Mouse (Mus musculus) adrenal gland, adult 2 months (tissue): ENCODE data around the gene 2310011J03Rik. TPM values are rescaled to one million over a fixed set of nuclear protein-coding genes. Genes with fewer than 3 reads are reported as not detected.

Source experiments
- DNase-seq: peaks from one replicate; pipeline ENCODE4 v3.0.0; 2021
- microRNA-seq, 2 experiments: library from miRNA; unstranded; fragments of <30 nt; microRNA quantifications; one replicate each; pipeline ENCODE4 v1.2.0; 2021
- polyA plus RNA-seq: library from polyadenylated mRNA; depleted of rRNA; stranded (reverse); fragments of >200 nt; gene quantifications from 2 replicates; pipeline ENCODE4 v1.2.3, GENCODE M21; 2012; rRNA removed
- total RNA-seq, 2 experiments: library from RNA; stranded (reverse); gene quantifications; 2 replicates each; pipeline ENCODE4 v1.2.3; 2021

Gene 2310011J03Rik
- total and polyA plus RNA-seq, 3 experiments = 21.6 to 61.7 (median 32.5) TPM

DNA sequence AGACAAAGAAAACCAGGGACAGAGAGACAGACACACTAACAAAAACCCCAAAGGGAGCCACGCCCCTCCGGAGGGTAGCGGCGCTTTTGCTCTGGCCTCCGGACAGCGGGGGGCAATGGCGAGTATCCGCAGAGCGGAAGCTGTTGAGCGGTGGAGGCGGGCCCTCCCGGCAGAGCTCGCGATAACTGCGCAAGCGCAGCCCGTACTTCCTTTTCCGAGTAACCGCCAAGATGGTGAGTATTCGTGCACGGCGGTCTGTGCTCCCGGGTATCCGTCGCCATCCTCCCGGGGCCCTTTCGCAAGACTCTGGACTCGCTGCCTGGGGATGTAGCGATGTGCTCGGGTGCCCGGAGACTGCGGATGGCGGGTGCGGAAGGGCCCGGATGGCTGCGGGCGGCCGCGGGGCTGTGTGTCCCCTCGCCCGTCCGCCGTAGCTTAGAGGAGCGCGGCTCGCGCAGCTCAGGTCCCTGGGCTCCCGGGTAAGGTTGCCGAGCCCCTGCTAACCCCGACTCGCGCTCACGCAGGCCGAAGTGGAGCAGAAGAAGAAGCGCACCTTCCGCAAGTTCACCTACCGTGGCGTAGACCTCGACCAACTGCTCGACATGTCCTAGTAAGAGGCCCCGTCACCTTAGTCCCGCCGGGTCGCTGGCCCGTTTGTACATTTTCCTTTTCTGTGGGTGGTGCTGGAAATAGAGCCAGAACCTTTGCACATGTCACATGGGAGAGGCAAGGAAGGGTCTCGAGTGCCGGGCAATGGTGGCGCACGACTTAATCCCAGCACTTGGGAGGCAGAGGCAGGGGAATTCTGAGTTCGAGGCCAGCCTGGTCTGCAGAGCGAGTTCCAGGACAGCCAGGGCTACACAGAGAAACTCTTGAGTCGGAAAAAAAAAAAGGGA is 27.8 kb downstream of the 2310011J03Rik start, which contains the start of gene Rps15:
Gene Rps15, plus strand, starts transcription at position 203 of the 896 bp plus-strand sequence.
- DNase-seq = peak; percentile 95

DNA sequence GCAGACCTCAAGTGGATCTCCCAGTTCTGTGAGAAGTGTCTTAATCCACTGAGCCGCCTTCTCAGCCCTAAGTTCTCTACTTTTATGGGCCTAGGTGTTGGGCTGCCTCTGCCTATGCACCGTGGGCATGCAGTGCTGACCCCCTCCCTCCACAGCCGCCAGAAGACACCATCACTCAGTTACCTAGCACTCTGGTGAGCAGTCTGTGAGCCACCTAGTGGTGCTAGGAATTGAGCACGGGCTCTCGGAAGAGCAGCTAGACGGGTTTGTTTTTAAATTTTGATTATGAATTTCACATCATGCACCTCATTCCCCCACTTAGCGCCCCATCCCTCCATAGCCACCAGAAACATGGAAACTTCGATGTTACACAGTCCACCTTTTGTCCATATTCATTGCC is 31.7 kb downstream of the 2310011J03Rik start:
- DNase-seq = no peak

DNA sequence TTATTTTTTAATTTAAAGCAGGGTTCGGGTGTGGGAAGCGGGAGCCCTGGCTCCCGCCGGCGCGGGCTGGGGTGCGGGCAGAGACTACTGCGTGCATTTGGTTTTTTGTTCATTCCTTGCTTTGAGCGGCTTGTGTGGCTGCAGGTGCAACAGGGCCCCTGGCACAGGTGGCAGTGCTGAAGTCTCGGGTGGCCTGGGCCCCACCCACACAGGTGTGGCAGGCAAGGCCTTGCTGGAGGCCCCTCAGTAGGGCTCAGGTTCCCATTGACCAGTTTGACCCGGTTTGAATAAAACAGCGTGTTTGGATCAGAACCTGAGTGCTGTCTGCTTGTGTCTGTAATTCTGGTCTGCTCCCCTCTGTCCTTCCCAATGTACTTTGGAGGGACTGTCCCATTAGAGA is 32.2 kb downstream of the 2310011J03Rik start:
- no peak for DNase-seq

DNA sequence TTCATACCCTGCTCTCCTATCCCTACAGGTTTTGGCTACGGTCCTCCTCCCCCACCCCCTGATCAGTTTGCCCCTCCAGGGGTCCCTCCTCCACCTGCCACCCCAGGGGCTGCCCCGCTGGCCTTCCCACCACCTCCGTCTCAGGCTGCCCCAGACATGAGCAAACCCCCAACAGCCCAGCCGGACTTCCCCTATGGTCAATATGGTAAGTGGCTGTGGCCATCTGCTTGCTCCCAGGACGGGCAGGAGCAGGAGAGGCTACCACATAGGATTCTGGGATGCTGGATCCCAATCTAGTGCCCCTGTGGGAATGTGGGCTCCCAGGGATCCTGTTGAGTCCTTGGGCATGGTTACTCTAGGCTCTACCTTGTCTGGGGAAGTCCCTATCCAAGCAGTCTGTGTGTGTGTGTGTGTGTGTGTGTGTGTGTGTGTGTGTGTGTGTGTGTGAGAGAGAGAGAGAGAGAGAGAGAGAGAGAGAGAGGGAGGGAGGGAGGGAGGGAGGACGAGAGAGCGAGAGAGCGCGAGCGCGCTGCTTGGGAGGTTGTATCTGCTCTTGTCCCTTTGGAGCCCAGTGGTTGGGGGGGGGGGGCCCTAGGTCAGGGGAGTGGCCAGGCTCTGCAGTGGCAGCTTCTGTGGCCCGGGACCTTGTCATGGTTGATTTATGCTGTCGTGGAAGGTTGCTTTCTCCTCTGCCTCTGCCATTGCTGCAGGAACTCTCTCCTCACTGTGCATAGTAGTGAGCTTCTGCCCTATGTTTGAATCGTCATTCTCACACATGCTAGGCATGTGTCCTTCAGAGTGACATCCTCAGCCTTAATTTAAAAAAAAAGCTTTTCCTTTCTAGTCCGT is 34.9 kb downstream of the 2310011J03Rik start:
- DNase-seq = peak; percentile 81

DNA sequence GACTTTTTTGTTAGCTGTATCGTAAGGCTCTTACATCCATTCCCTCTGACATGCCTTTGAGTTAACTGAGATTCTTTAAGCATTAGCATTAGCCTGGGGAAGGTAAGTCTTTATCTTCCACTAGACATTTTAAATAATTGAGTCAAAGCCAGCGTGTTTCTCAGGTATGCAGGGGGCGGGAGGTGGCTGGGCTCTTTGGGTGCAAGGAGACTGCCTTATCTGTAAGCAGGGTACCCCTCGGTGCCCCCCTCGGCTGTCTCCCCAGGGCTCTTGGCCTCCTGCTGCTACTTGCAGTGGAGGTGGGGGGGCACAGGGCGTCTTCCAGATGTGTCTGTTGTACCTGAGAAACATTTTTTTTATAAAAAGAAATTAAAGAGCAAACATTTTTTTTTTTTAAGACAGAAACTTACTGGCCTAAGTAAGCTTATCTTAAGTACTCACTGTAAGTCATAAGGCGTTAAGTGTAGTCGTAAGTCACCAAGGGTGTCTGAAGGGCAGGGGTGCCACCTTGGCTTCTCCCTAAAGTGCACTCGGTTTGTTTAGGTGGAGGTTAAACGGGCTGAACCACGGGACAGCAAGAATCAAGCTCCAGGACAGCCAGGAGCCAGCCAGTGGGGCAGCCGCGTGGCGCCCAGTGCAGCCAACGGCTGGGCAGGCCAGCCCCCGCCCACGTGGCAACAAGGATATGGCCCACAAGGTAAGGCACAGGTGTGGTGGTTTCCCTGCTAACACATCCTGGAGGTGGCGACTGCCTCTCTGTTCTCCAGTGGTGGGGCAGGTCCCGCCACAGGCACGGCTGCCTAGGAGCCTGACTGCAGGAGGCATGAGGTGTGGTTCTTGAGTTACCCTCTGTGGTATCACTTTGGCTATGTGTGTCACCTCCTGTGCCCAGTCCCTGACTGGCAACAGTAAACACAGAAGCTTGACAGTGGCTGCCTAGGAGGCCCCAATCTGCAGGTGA is 37.6 kb downstream of the 2310011J03Rik start:
- no peak for DNase-seq

DNA sequence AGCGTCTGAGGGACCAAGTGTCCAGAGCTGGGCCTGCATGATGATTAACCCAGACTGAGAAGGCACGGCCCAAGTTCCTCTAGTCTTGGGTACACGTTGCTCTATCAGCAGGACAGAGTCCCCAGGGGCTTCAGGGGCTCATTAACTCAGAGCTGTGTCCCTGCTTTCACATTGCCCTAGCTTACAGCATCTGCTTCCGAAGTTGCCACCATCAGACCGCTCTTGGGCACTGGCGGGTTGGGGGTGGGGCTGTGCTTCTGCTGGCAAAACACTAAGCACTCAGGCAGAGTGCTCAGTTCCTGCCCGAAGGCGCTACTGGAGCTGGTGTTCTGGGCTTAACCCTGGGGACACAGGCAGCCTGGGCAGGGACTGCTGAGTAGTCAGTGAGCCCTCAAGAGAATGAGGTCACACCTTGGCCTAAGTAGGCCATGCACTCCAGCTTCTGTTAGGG is 38.4 kb downstream of the 2310011J03Rik start:
- peak; percentile 71 for DNase-seq

DNA sequence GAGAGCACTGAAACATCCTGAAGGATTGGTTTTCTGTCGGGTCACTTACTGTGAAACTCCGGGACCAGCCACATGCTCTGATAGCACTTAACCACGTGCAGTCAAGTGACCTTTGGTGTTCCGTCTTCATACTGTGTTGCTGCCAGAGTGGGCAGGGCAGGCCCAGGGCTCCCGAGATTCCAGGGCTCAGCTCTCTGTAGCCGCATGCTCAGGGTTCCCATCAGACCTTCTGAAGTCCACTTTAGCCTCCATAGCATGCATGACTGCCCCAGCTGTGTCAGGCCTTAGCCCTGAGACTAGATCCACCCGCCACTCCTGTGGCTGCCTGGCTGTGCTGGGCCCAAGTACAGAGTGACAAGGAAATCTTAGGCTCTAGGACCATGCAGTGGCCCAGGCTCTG is 39.0 kb downstream of the 2310011J03Rik start:
- peak; percentile 78 for DNase-seq

DNA sequence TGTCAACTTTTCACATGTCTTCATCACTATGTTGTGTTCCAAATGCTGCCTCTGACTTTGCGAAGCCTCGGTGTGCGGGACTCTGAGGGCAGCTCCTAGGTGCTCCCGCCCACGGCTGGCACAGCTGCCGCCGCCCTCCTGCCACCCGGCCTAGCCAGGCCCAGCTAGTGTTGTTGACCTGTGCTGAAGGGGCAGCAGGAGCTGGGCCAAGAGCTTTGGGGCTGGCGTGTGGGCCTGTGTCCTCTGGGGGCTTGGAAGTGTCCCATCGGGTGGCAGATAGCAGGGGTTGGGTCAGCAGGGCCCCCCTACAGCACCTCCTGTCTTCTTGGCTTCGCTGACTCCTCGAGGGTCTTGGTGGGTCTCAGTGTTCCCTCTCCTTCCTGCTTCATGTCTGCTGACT is 41.1 kb downstream of the 2310011J03Rik start:
- DNase-seq = no peak

DNA sequence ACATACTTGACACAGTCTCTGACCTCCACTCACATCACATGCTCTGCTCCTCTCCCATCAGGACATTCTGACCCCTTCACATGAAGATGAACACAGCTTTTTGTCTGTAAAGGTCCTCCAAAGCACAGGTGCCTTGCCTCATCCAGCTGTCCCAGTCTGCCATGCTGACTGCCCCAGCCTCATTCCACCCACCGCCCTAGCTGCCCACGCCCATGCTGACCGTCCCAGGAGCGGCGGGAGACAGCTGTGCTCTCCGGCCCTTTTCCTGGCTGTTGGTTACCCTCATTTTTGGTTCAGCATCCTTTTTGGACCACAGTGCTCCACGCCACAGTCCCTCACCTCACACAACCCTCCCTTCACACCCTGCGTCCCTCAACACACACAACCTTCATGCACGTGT is 41.9 kb downstream of the 2310011J03Rik start:
- DNase-seq = no peak

DNA sequence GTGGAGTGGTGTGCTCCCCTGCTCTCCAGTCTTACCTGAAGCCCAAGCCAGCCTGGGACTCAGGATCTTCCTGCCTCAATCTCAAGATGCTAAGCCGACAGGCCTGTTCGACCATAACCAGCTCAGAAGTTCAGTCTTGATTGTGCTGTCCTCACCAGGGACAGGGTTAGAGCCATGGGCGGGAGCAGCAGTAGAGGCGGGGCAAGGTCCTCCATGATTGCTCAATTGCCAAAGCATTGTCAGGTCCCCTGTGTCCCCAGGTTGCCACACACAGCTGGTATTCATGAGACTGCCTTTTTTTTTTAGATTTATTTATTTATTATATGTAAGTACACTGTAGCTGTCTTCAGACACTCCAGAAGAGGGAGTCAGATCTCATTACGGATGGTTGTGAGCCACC is 44.1 kb downstream of the 2310011J03Rik start:
- no peak for DNase-seq

DNA sequence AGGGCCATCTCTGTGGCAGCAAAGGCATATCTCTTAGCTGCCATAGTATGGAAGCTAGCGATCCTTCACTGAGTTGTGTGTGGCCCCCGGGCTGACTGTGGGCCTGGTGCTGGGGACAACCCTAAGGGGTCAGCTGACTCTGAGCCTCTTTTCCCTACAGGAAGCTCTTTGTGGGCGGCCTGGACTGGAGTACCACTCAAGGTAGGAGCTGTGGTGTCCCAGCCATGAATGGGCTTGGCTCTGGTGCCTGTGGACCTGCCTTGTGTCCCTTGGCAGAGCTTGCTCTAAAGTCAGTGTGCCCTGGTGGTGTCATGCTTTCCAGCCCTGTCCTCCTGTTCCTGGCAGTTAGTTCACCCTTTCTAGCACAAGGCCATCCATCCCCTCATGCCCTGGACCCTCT is 46.5 kb downstream of the 2310011J03Rik start:
- no peak for DNase-seq

DNA sequence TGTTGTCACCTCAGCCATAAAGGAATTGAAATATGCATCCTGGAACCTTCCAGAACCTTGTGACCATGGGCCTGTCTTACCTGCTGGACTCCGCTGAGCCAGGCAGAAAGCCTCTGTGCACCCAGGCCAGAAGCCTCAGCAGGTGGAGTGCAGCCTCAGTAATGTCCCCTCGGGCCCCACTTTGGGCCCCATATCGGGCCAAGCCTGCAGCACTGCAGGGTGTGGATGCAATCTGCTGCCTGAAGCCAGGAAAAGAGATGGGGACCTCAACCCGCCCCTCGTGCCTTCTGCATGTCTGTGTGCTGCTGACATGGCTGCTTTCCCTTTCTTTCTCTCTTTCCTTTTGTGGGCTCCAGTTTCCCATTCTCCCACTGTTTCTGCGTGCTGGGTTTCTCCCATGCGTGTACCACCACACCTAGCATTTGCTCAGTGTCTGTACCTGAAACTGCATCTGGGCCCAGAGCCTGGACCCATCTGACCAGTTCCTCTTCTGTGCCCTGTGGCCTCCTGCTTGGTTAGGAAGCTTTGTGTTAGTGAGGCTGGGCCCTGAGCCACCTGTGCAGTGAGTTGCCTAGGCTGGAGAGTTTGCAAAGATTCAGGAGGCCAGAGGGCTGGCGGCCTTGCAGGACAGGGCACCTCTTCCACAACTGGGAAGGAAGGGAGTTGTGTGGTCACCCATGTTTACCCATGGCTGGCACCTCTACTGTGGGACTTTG is 48.3 kb downstream of the 2310011J03Rik start:
- no peak for DNase-seq

DNA sequence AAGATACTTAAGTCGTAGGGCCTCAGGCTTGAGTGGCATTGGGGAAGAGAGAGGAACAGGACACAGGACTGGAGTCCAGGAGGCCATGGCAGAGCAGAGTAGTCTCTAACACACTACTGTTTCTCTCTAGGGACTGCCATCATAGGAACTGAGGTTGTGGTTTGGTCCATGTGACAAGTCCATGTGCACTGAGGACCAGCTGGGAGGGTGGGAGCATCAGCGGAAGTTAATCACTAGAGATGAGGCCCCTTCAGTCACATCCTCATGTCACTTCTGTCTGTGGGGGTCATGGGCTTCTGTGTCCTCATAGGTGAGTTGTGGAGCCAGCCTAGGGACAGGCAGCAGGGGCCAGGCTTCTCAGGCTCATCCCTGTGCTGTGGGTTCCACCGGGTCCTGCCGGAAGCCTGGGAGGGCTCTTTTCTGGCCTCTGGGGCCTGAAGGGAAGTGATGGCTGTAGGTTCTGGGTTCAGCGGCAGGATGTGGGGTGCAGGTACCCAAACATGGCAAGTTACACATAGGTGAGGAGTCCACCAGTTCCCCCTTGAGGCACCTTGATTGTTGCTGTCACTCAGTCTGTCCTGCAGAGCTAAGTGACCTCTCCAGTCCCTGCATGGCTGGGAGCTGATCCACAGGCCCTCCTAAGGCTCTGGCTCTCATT is 49.0 kb downstream of the 2310011J03Rik start:
- no peak for DNase-seq

DNA sequence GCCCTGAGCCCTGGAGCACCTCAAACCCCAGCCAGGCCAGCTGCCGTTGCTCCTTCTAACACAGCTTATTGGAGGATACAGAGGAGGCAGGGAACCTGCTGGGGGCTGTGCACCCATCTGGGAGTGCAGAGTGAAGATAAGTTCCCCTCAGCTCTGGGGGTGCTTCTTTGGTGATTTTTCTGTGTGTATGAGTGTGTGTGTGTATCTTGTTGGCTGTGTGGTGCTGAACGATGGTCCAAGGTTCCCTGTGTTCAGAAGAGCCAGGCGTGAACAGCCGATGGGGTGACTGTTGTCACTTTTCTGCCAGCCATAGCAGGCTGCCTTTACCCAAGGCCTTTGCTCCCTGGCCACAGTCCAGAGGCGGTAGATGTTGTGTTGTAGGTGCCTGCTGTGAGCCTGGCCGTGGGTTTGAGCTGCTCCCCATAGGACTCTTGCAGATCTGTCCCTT is 49.6 kb downstream of the 2310011J03Rik start:
- peak; percentile 73 for DNase-seq

DNA sequence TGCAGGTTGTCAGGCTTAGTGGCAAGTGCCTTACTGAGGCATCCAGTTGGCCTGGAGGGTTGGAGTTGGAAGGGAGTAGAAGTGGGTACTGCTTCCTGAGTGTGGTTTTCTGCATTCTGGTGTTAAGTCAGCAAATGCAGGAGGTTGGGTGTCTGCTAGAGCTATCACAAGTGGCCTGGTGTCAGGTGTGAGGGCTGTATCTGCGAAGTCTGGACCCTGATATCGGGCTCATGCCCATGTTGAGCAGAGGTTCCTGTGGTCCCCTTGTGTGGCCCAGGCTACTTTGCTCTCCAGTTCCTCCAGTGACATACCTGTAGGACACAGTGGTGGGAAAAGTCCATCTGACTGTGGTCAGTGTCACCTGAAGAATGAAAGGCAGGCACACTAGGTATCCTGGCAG is 50.2 kb downstream of the 2310011J03Rik start:
- DNase-seq = no peak

Small RNAs within 50 kb of the gene (microRNA-seq; reads per million reads assigned to microRNA genes)
- gene Mir6911 = 0.41 to 0.44 reads per million in 2 experiments

Other genes with a start within 250 kb of the 2310011J03Rik start
- gene Sbno2, start 215.0 kb downstream of the 2310011J03Rik start, total RNA-seq = 10 to 100 TPM; 38.5 to 59.3 TPM
- 102 and 120 TPM in 2 replicates for gene Sbno2, start 215.0 kb downstream of the 2310011J03Rik start, polyA plus RNA-seq
- gene Stk11, start 204.7 kb downstream of the 2310011J03Rik start, total RNA-seq = 100 to 1,000 TPM; 153 to 156 TPM
- 151 and 159 TPM in 2 replicates for gene Stk11, start 204.7 kb downstream of the 2310011J03Rik start, polyA plus RNA-seq
- 100 to 1,000 TPM; 654 to 778 TPM for gene Atp5d, start 181.9 kb downstream of the 2310011J03Rik start, total RNA-seq
- gene Atp5d, start 181.9 kb downstream of the 2310011J03Rik start, polyA plus RNA-seq = 5,895 and 6,727 TPM in 2 replicates
- 100 to 1,000 TPM in 1 of 2 experiments, 10 to 100 TPM in 1; 74.5 to 118 TPM for gene Cbarp, start 179.7 kb downstream of the 2310011J03Rik start, total RNA-seq
- 84.3 and 84.6 TPM in 2 replicates for gene Cbarp, start 179.7 kb downstream of the 2310011J03Rik start, polyA plus RNA-seq
- gene Midn, start 172.3 kb downstream of the 2310011J03Rik start, total RNA-seq = 100 to 1,000 TPM in 1 of 2 experiments, 10 to 100 TPM in 1; 75.8 to 115 TPM
- 233 and 269 TPM in 2 replicates for gene Midn, start 172.3 kb downstream of the 2310011J03Rik start, polyA plus RNA-seq
- gene Cirbp, start 154.6 kb downstream of the 2310011J03Rik start, total RNA-seq = 10 to 100 TPM; 30.6 to 77.0 TPM
- 108 and 152 TPM in 2 replicates for gene Cirbp, start 154.6 kb downstream of the 2310011J03Rik start, polyA plus RNA-seq
- gene 1600002K03Rik, start 147.6 kb downstream of the 2310011J03Rik start, total RNA-seq = 10 to 100 TPM; 14.0 to 21.7 TPM
- gene 1600002K03Rik, start 147.6 kb downstream of the 2310011J03Rik start, polyA plus RNA-seq = 25.9 and 34.5 TPM in 2 replicates
- gene Efna2, start 141.1 kb downstream of the 2310011J03Rik start, total RNA-seq = 1 to 10 TPM; 1.8 to 5.2 TPM
- 10.2 and 15.6 TPM in 2 replicates for gene Efna2, start 141.1 kb downstream of the 2310011J03Rik start, polyA plus RNA-seq
- 10 to 100 TPM; 13.5 to 24.4 TPM for gene Mum1, start 94.1 kb downstream of the 2310011J03Rik start, total RNA-seq
- 23.0 and 24.6 TPM in 2 replicates for gene Mum1, start 94.1 kb downstream of the 2310011J03Rik start, polyA plus RNA-seq
- gene Ndufs7, start 71.4 kb downstream of the 2310011J03Rik start, total RNA-seq = 100 to 1,000 TPM; 295 to 337 TPM
- 1,122 and 1,204 TPM in 2 replicates for gene Ndufs7, start 71.4 kb downstream of the 2310011J03Rik start, polyA plus RNA-seq
- gene Gamt, start 59.5 kb downstream of the 2310011J03Rik start, total RNA-seq = 100 to 1,000 TPM; 246 to 281 TPM
- gene Gamt, start 59.5 kb downstream of the 2310011J03Rik start, polyA plus RNA-seq = 820 and 833 TPM in 2 replicates
- 100 to 1,000 TPM in 1 of 2 experiments, 10 to 100 TPM in 1; 72.1 to 101 TPM for gene Dazap1, start 59.1 kb downstream of the 2310011J03Rik start, total RNA-seq
- gene Dazap1, start 59.1 kb downstream of the 2310011J03Rik start, polyA plus RNA-seq = 102 and 119 TPM in 2 replicates
- gene Rps15, start 28.1 kb downstream of the 2310011J03Rik start, total RNA-seq = 1,000 to 10,000 TPM; 1,320 to 1,332 TPM
- gene Rps15, start 28.1 kb downstream of the 2310011J03Rik start, polyA plus RNA-seq = 1,020 and 1,031 TPM in 2 replicates
- gene Apc2, start 24.6 kb downstream of the 2310011J03Rik start, total RNA-seq = 1 to 10 TPM in 1 of 2 experiments, under 1 TPM in 1; 0.72 to 3.0 TPM
- 2.5 and 4.0 TPM in 2 replicates for gene Apc2, start 24.6 kb downstream of the 2310011J03Rik start, polyA plus RNA-seq
- 1 to 10 TPM; 1.8 to 3.4 TPM for gene Pcsk4, start 9.0 kb upstream of the 2310011J03Rik start, total RNA-seq
- gene Pcsk4, start 9.0 kb upstream of the 2310011J03Rik start, polyA plus RNA-seq = 15.9 and 19.6 TPM in 2 replicates
- gene Reep6, start 9.4 kb upstream of the 2310011J03Rik start, total RNA-seq = 10 to 100 TPM; 11.1 to 15.6 TPM
- 11.3 and 15.7 TPM in 2 replicates for gene Reep6, start 9.4 kb upstream of the 2310011J03Rik start, polyA plus RNA-seq
- 10 to 100 TPM in 1 of 2 experiments, 1 to 10 TPM in 1; 8.0 to 10.3 TPM for gene Adamtsl5, start 27.9 kb upstream of the 2310011J03Rik start, total RNA-seq
- 35.1 and 41.5 TPM in 2 replicates for gene Adamtsl5, start 27.9 kb upstream of the 2310011J03Rik start, polyA plus RNA-seq
- gene Plk5, start 35.9 kb upstream of the 2310011J03Rik start, total RNA-seq = under 1 TPM; 0.14 to 0.45 TPM
- gene Plk5, start 35.9 kb upstream of the 2310011J03Rik start, polyA plus RNA-seq = 1.5 and 2.6 TPM in 2 replicates
- gene Mex3d, start 67.1 kb upstream of the 2310011J03Rik start, total RNA-seq = 10 to 100 TPM; 19.2 to 19.5 TPM
- 60.7 and 61.5 TPM in 2 replicates for gene Mex3d, start 67.1 kb upstream of the 2310011J03Rik start, polyA plus RNA-seq
- 100 to 1,000 TPM; 125 to 146 TPM for gene Mbd3, start 79.0 kb upstream of the 2310011J03Rik start, total RNA-seq
- gene Mbd3, start 79.0 kb upstream of the 2310011J03Rik start, polyA plus RNA-seq = 158 and 165 TPM in 2 replicates
- 1,000 to 10,000 TPM in 1 of 2 experiments, 100 to 1,000 TPM in 1; 714 to 1,027 TPM for gene Uqcr11, start 86.3 kb upstream of the 2310011J03Rik start, total RNA-seq
- 2,955 and 2,958 TPM in 2 replicates for gene Uqcr11, start 86.3 kb upstream of the 2310011J03Rik start, polyA plus RNA-seq
- 10 to 100 TPM; 46.6 to 55.4 TPM for gene Tcf3, start 113.1 kb upstream of the 2310011J03Rik start, total RNA-seq
- 148 and 152 TPM in 2 replicates for gene Tcf3, start 113.1 kb upstream of the 2310011J03Rik start, polyA plus RNA-seq
- gene Onecut3, start 174.3 kb upstream of the 2310011J03Rik start, total RNA-seq = not detected
- not detected in 2 replicates for gene Onecut3, start 174.3 kb upstream of the 2310011J03Rik start, polyA plus RNA-seq
- gene Atp8b3, start 218.6 kb upstream of the 2310011J03Rik start, total RNA-seq = 1 to 10 TPM in 1 of 2 experiments, under 1 TPM in 1; 0.52 to 1.1 TPM
- 0.16 and 0.21 TPM in 2 replicates for gene Atp8b3, start 218.6 kb upstream of the 2310011J03Rik start, polyA plus RNA-seq
- 10 to 100 TPM; 37.1 to 41.8 TPM for gene Rexo1, start 241.0 kb upstream of the 2310011J03Rik start, total RNA-seq
- 88.8 and 105 TPM in 2 replicates for gene Rexo1, start 241.0 kb upstream of the 2310011J03Rik start, polyA plus RNA-seq